Mouse (Mus musculus): Measurements from ENCODE around the gene Bbs12. TPM values are rescaled to one million over a fixed set of nuclear protein-coding genes. Genes with fewer than 3 reads are reported as not detected.

Bbs12 gene
- total RNA-seq, 2 experiments from 2014 or later = 3.2 to 4.4 TPM

DNA sequence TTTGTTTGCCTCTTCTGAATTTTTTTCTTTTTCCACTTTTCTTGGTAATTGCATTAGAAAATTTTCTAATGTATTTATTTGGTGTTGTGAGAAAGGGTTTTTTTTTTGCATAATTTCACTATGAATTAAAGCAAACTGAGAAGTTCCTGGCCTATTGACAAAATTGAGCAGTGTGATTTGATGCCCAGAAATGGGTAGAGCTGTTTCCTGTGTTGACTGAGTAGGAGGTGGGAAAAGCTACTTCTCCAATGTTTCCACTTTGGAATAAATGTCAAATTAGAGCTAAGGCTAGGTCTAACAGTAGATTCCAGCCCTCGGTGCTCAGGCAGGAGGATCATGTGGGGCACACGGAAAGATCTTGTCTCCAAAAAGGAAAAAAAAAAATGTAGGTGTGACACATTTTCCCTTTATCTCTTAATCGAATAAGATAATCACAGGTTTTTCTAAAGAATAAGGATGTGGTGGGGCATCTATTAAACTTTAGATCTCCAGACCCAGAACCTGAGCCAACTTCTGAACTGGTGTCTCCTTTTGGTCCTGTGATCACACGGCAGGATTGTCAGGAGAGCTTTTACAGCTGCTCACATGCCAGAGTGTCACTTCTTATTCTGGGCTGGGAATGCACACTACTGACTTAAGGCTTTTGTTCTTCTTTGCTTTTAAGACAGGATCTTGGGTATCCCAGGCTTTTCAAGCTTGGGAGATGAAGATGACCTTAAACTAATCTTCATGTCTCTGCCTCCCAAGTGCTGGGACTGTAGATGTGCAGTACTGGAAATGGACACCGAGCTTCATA, 13.2 kb downstream of the Bbs12 start:
- ATAC-seq (replicated peaks; ENCODE audit: poor library complexity, severe bottlenecking) = no peak

DNA sequence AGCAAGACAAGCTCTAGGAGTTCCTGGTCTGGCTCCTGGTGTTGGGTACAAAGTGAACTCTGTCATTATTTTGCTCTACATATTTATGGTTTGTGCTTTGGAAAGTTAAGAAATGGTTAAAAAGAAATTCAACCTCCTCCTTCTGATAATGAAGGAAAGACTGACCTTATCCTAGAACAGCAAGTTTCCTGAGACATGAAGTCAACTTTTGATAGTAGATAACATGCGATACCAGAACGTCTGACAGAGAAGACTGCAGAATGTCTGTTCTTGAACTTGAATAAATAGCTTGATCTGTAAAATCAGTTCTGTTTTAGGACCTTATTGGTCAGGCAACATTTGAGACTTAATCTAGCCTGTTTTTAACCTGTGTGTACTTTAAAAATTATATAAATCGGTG, 14.3 kb downstream of the Bbs12 start:
- ATAC-seq (replicated peaks; ENCODE audit: poor library complexity, severe bottlenecking) = no peak

DNA sequence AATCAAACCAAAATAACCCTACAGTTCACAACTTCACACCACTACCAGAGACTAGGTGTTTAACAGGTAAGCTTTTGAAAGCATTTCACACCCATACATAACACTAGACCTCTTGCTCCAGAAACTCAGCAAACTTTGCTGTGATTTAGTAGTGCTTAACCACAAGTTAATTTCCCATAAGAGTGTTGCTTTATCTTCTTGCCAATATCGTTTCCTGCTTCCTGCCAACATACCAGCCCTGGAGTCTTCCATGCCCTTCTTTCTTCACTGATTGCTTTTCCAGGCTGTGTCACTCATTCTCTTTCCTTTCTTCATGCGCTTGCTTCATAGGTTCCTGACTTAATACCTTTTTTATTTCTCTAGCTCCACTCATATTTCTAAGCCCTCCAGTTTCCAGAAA, 16.1 kb downstream of the Bbs12 start:
- peak; percentile 19; the same call in 1 of the 2 replicates for ATAC-seq (replicated peaks; ENCODE audit: poor library complexity, severe bottlenecking)

DNA sequence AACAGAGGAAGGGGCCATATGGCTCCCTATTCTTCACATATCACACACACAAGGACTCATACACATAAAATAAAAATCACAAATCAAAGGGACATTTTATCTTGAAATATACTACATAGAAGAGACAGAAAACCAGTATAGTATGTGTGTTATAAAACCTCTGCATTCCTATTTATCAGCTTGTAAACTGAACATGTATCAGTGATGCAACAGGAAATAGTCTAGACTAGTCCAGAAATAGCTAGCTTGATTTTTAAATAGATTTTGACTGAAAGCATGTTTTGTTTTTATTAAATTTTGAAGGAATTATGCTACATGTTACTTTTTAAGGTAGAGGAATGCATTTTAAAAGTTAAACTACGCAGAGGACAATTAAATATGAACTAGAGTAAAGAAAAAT, 17.6 kb downstream of the Bbs12 start:
- no peak for ATAC-seq (replicated peaks; ENCODE audit: poor library complexity, severe bottlenecking)

DNA sequence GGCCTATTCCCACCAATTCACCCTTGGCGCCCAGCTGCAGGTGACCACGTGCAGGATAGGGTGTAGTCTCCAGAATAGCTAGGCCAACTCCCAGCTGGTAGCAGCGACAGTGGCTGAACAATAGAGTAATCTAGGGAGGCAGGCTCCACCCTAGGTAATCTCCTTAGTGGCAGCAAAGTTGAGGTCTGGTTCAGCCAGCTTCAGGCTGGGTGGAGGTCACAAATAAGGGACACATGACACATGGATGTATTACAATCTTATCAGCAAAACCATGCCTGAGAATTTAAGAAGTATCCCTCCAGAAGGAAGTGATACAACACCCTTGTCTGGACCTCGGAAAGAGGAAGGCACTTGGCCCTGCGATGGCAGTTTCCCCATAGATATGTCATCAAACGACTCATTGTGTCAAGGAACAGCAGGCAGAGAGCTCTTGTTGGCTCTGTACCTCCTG, 19.7 kb downstream of the Bbs12 start:
- ATAC-seq (replicated peaks; ENCODE audit: poor library complexity, severe bottlenecking) = peak; percentile 97

DNA sequence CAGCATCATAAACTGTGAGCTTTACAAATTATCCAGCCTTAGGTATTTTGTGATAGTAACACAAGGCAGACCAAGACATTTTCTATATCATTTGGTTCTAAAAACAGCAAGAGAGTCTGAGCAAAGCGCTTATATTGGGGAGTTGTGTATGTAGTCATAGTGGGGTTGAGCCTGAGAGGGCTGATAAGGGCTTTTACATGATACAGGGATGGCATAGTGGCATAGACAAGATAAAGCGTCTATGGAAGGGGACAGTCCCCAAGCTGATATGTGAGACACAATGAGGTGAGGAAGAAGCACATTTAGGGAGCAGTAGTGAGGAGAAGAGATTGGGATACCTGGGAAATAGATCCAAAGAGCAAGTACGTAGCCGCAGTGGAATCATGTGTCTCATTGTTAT, 21.7 kb downstream of the Bbs12 start:
- no peak for ATAC-seq (replicated peaks; ENCODE audit: poor library complexity, severe bottlenecking)

DNA sequence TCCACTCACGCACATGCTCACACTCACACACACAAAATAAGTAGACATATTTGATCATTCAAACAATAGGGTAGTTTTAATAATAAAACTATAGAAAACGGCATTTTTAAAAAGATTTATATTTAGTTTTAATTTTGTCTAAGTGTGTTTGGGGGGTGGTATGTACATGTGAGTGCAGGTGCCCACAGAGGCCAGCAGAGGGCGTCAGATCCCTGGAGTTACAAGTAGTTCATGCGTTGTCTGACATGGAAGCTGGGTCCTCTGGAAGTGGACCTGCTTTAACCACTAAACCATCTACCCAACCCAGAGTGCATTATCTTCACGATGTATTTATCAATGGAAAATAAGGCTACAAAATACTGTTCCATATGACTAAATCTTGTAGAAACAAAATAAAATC, 28.8 kb downstream of the Bbs12 start:
- peak; percentile 68; the same call in 1 of the 2 replicates for ATAC-seq (replicated peaks; ENCODE audit: poor library complexity, severe bottlenecking)

DNA sequence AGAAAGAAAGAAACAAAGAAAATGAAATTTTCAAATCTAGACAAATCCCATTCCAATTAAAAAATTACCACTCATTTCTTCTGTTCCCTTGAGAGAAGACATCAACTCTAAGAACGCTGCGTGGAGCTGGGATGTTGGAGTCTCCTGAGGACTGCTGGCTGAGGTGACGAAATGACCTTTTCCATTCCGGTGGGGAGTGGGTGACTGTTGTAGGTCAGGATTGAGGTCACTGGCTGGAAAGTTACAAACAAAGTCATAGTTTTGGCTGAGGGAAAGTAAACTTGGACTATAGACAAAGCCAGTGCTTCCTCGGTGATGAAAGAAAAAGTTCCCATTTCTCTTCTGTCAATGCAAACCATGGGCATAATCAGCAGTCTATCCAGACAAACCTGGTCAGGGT, 30.5 kb downstream of the Bbs12 start:
- no peak for ATAC-seq (replicated peaks; ENCODE audit: poor library complexity, severe bottlenecking)

DNA sequence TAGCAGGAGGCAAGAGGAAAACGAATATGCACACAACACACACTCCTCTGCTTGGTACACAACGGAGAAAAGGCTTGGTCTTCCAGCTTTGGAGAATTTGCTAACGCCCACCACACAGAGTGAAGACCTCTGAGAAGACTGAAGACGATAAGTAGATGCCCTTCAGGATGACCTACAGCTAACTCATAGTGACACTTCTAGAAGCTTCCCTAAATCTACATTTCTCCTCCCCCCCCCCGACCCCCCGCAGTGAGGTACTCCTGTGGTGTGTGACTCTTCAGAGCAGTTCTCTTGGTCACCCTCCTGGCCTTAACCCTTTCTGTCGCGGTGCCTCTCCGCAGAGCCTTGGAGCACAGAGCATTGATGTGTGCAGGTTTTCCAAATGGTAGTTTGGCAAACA, 35.3 kb downstream of the Bbs12 start:
- peak; percentile 38 for ATAC-seq (replicated peaks; ENCODE audit: poor library complexity, severe bottlenecking)

DNA sequence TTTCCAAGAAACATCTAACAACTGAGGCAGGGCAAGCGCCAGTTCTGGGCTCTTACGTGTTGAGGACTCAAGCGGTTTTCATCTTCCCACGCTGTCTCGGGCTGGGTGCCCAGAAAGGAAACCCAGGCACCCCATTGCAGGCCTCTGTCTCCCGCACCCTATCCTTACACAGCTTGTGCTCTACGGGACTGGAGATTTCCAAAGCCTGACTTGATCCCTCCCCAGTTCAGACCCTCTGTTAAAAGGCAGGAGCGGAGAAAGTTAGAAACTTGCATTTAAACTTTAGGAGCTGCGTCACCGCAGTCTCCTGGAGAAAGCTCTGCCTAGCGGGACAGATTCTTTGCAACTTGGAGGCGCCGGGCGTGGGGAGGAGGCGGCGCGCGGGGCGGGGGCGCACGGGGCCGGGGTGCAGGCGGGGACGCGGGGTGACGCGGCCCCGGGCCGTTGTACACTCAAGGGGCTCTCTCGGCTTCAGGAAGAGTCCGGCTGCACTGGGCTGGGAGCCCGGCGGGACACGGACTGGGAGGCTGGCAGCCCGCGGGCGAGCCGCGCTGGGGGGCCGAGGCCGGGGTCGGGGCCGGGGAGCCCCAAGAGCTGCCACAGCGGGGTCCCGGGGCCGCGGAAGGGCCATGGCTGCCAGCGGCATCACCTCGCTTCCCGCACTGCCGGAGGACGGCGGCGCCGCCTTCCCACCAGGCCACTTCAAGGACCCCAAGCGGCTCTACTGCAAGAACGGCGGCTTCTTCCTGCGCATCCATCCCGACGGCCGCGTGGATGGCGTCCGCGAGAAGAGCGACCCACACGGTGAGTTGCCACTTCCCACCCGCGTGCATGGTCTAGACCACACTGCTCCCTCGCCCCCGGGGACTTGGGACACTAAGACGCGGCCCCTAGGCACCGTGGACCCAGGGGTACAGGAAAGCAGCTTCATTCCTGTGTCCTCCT, 36.1 kb downstream of the Bbs12 start, which contains the start of gene Fgf2:
TSS of gene Fgf2 (plus strand) at position 126 of the 945 bp plus-strand sequence.
- ATAC-seq (replicated peaks; ENCODE audit: poor library complexity, severe bottlenecking) = peak; percentile 41

DNA sequence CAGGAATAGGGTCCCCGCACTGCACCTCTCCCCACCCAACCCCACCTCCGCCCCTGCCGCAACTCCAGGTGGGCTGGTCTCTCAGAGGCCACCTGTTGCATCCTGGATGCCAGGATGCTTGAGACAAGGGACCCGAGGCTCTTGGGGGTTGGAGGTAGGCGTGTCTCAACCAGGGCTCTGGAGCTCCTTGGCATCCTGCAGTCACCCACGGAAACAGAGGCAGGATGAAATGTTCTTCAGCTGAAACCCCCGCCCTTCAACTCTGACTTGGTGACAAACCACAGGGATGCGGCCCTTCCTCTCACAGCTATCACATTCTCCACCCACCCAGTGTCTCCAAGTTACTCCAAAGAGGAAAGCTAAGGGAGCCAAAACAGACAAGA, 36.8 kb downstream of the Bbs12 start:
- ATAC-seq (replicated peaks; ENCODE audit: poor library complexity, severe bottlenecking) = peak; percentile 10; the same call in 1 of the 2 replicates

DNA sequence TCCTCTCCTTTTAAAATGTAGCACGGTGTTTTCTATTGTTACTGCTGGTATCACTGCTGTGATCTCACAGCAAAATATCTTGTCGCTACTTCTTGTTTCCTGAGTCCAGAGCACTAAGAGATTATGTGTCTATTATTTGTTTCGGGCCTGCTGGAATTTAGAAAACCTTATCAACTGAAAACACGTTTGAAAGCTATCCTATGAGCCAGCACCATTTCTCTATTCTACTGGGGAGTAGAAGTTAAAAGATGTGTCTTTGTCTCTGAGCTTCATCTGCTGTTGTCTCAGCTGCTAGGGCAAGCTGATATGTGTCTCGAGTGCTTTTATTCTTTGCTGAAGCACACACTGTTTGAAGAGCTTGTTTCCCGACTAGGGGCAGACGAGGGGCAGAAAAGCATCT, 38.0 kb downstream of the Bbs12 start:
- no peak for ATAC-seq (replicated peaks; ENCODE audit: poor library complexity, severe bottlenecking)

DNA sequence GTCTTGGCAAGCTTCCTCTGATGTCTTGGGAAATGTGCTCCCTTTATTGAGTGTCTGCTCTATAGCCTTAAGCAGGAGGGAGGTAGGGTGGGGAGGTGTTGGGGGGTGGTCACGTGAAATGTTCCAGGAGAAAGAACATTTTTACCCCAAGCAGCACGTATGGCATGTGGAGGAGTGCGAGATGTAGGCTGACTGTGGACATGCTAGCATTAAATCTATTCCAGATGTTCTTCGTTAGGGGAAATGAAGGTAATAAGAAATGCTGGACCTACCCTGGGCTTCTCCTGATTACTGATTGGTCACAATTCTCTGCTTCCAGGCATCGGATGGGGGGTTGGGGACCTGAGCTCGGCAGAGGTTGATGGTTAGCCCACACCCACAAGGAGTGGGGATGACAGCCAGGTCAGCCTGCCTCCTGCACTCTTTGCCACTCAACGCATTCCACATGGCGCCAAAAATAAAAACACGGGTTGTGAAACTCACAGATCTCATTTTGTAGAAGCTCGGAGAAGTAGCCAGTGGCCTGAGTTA, 41.7 kb downstream of the Bbs12 start:
- ATAC-seq (replicated peaks; ENCODE audit: poor library complexity, severe bottlenecking) = no peak

DNA sequence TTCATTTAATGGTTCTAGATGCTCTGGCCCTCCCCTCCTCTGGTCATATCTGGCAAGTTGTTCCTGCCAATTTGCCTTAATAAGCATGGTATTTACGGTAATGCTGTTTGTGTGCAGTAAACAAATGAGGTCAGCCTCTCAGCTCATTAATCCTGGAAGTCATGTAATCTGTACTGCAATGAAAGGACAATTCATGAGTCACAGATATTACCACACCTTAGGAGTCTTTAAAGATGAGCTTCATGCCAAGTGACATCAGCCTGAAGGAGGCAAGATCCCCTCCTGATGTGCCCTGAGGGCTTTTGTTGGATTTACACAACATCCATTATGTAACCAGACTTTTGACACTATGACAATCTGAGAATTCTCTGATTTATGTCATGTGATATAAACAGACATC, 42.4 kb downstream of the Bbs12 start:
- no peak for ATAC-seq (replicated peaks; ENCODE audit: poor library complexity, severe bottlenecking)

DNA sequence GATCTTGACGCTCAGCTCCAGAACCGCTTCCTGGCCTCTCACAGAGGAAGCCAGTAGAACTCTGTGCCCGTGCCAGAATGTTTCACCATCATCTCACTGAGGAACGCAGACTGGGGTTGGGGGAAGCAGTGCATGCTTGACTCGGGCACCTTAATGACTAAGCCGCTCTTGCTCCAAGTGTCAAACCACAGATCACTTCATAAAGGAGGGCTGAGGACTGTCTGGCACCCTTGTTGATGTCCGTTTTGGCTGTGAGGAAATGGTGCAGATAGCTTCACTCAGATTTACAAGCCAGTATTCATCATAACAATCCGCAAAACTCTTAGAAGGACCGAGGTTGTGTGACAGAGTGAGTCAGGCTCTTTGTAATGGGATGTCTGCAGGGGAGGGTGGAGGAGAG, 48.4 kb downstream of the Bbs12 start:
- peak; percentile 84 for ATAC-seq (replicated peaks; ENCODE audit: poor library complexity, severe bottlenecking)

DNA sequence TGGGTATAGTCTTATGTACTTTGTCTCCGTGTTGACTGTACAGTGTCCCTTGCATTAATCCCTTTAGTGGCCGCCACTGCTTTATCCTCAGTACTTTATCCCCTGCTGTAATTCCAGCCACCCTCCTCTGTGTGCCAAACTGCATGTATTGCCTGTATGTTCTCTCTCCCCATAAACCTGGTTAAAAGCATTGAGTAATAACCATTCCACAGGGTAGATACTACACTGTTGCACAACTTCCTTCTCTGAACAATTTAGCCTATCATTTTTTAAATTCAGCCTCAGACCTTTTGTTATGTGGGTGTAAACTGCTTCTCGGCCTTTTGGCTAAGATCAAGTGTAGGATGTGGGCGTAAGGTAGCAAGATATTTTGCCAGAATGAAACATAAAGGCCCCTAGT, 52.8 kb downstream of the Bbs12 start:
- peak; percentile 76 for ATAC-seq (replicated peaks; ENCODE audit: poor library complexity, severe bottlenecking)

DNA sequence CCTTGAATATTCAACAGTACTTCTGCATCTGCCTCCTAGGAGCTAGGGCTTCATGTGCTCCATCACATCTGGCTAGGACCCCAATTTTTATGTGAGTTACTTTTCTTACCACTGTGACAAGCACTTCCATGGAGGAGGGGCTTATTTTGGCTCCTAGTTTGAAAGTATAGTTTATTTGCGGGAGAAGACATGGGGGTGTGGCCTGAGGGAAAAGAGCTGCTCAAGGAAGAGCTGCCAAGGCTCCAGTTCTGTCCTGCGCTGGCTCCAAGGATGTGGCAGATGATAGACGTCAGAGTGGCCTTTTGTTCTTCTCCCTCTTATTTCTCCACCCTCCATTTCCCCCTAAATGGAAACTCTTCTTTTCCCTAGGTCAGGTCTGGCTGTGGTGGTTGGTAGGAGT, 53.6 kb downstream of the Bbs12 start:
- no peak for ATAC-seq (replicated peaks; ENCODE audit: poor library complexity, severe bottlenecking)

DNA sequence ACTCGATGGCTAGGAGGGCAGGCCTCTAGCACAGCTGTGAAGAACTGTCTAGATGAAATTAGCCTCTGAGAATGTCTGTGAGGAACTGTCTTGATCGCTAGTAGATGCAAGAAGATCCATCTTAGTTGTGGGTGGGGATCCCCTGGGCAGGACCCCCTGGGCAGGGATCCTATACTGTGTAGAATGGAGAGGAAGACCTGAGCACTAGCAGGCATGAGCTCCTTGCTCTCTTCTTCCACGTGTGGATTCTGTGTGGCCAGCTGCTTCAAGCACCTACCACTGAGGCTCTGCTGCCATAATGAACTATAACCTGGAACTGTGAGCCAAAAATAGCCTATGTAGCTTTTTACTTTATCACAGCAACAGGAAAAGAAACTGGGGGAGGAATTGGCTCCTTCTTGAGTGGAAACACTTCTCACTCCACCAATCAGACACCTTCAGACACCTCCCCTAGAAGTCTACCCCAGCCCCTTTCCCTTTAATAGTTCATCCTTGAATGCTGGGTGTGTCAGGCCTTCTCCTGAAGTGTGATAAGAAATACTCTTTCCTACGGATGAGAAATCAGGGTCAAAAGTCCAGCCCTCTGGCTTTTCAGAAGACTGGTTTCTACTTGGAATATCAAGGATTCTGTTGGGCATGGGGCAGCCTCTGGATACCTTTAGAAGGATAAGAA, 54.2 kb downstream of the Bbs12 start:
- no peak for ATAC-seq (replicated peaks; ENCODE audit: poor library complexity, severe bottlenecking)

DNA sequence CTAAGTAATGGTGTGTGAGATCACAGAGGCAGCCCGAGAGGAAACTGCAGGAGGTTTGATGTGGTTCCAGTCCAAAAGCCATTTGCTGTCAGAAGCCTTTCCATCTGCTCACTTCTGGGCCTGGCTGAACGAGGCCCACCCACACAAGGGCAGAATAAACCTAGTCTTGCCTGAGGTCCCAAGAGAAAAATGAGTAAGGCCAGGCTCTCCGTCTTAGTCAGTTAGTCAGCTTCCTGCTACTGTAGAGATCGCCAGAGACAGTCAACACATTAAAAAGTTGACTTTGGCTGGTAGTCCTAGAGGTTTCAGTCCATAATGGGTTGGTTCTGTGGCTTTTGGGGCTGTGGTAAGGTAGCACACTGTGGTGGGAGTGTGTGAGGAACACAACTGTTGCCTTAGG, 58.1 kb downstream of the Bbs12 start:
- ATAC-seq (replicated peaks; ENCODE audit: poor library complexity, severe bottlenecking) = peak; percentile 56

Data from granulocyte monocyte progenitor cell, adult 5-6 weeks (primary cell).